Mouse (Mus musculus): Measurements from ENCODE around the gene Ruvbl1. TPM values are rescaled to one million over a fixed set of nuclear protein-coding genes. Genes with fewer than 3 reads are reported as not detected.
A peak's percentile ranks its signal among the peaks of the same experiment; 100 is the strongest.

Ruvbl1 gene
- polyA plus RNA-seq, 1 experiment: 19.3 TPM

GRCm38 (mm10) chr6:88480421-88480820 is 15.2 kb downstream of the Ruvbl1 start:
- no peak for DNase-seq (ENCODE audit: low read depth in 1 of 2, low spot score in 2 of 2)
- Histone ChIP-seq H3K4me1 (ENCODE audit: control insufficient read depth, insufficient read depth, insufficient read length) (no peaks in the 10 kb centered on the region), H3K36me3 (ENCODE audit: control insufficient read depth, insufficient read depth, low read length) (peaks cover 33% of the 10 kb centered on the region), H3K4me3 (ENCODE audit: extremely low read depth, insufficient read depth, insufficient read length) (no peak overlapping the region), H3K27me3 (ENCODE audit: control insufficient read depth, insufficient read depth, low read length) (no peaks in the 10 kb centered on the region), H3K27ac (ENCODE audit: insufficient read depth, low read length) (no peak overlapping the region)
- 85% methylated on average over 6 of the region's 6 CpGs for WGBS
- TF ChIP-seq POLR2A (IDR thresholded peaks at IDR 0.05; ENCODE audit: low read depth, low read length): no peak
- TF ChIP-seq CTCF (IDR thresholded peaks at IDR 0.05; ENCODE audit: extremely low read depth, insufficient read depth, insufficient read length, insufficient replicate concordance): no peak

- Histone ChIP-seq H3K36me3 (ENCODE audit: control insufficient read depth, insufficient read depth, low read length) (peaks cover 37% of the 10 kb centered on the region), H3K4me1 (ENCODE audit: control insufficient read depth, insufficient read depth, insufficient read length) (no peaks in the 10 kb centered on the region), H3K27me3 (ENCODE audit: control insufficient read depth, insufficient read depth, low read length) (no peaks in the 10 kb centered on the region), H3K27ac (ENCODE audit: insufficient read depth, low read length) (no peak overlapping the region), H3K4me3 (ENCODE audit: extremely low read depth, insufficient read depth, insufficient read length) (no peak overlapping the region)
- WGBS: 64% methylated on average over 7 of the region's 7 CpGs
- no peak for DNase-seq (ENCODE audit: low read depth in 1 of 2, low spot score in 2 of 2)
- TF ChIP-seq CTCF (IDR thresholded peaks at IDR 0.05; ENCODE audit: extremely low read depth, insufficient read depth, insufficient read length, insufficient replicate concordance) (no peak), POLR2A (IDR thresholded peaks at IDR 0.05; ENCODE audit: low read depth, low read length) (no peak)
Observed at GRCm38 (mm10) chr6:88483111-88483510, 17.9 kb downstream of the Ruvbl1 start.

- Histone ChIP-seq H3K27ac (ENCODE audit: insufficient read depth, low read length) (no peak overlapping the region), H3K4me1 (ENCODE audit: control insufficient read depth, insufficient read depth, insufficient read length) (no peaks in the 10 kb centered on the region), H3K4me3 (ENCODE audit: extremely low read depth, insufficient read depth, insufficient read length) (no peak overlapping the region), H3K36me3 (ENCODE audit: control insufficient read depth, insufficient read depth, low read length) (peaks cover 37% of the 10 kb centered on the region), H3K27me3 (ENCODE audit: control insufficient read depth, insufficient read depth, low read length) (no peaks in the 10 kb centered on the region)
- no peak for TF ChIP-seq CTCF (IDR thresholded peaks at IDR 0.05; ENCODE audit: extremely low read depth, insufficient read depth, insufficient read length, insufficient replicate concordance)
- no peak for DNase-seq (ENCODE audit: low read depth in 1 of 2, low spot score in 2 of 2)
Observed at GRCm38 (mm10) chr6:88483913-88484312, 18.7 kb downstream of the Ruvbl1 start.

GRCm38 (mm10) chr6:88485378-88485777 is 20.2 kb downstream of the Ruvbl1 start:
- Histone ChIP-seq H3K36me3 (ENCODE audit: control insufficient read depth, insufficient read depth, low read length) (peaks cover 28% of the 10 kb centered on the region), H3K4me3 (ENCODE audit: extremely low read depth, insufficient read depth, insufficient read length) (no peak overlapping the region), H3K27ac (ENCODE audit: insufficient read depth, low read length) (no peak overlapping the region), H3K27me3 (ENCODE audit: control insufficient read depth, insufficient read depth, low read length) (no peaks in the 10 kb centered on the region), H3K4me1 (ENCODE audit: control insufficient read depth, insufficient read depth, insufficient read length) (no peaks in the 10 kb centered on the region)
- DNase-seq (ENCODE audit: low read depth in 1 of 2, low spot score in 2 of 2): no peak
- TF ChIP-seq POLR2A (IDR thresholded peaks at IDR 0.05; ENCODE audit: low read depth, low read length): no peak
- TF ChIP-seq CTCF (IDR thresholded peaks at IDR 0.05; ENCODE audit: extremely low read depth, insufficient read depth, insufficient read length, insufficient replicate concordance): no peak
- WGBS: 66% methylated on average over 6 of the region's 6 CpGs

- no peak overlapping the region for H3K4me3 ChIP-seq (ENCODE audit: extremely low read depth, insufficient read depth, insufficient read length)
- DNase-seq (ENCODE audit: low read depth in 1 of 2, low spot score in 2 of 2): peak in 1 of 2 experiments; percentile 32
- no peak overlapping the region for H3K27ac ChIP-seq (ENCODE audit: insufficient read depth, low read length)
- H3K27me3 ChIP-seq (ENCODE audit: control insufficient read depth, insufficient read depth, low read length): no peaks in the 10 kb centered on the region
- 74% methylated on average over 8 of the region's 8 CpGs for WGBS
- peaks cover 27% of the 10 kb centered on the region for H3K36me3 ChIP-seq (ENCODE audit: control insufficient read depth, insufficient read depth, low read length)
- no peaks in the 10 kb centered on the region for H3K4me1 ChIP-seq (ENCODE audit: control insufficient read depth, insufficient read depth, insufficient read length)
- TF ChIP-seq CTCF (IDR thresholded peaks at IDR 0.05; ENCODE audit: extremely low read depth, insufficient read depth, insufficient read length, insufficient replicate concordance) (peak; percentile 19; the same call in 1 of the 2 replicates), POLR2A (IDR thresholded peaks at IDR 0.05; ENCODE audit: low read depth, low read length) (no peak)
Observed at GRCm38 (mm10) chr6:88486893-88487292, 21.7 kb downstream of the Ruvbl1 start.

GRCm38 (mm10) chr6:88489026-88489425 is 23.8 kb downstream of the Ruvbl1 start:
- H3K27ac ChIP-seq (ENCODE audit: insufficient read depth, low read length): no peak overlapping the region
- WGBS: 94% methylated on average over 7 of the region's 7 CpGs

GRCm38 (mm10) chr6:88489834-88490233 is 24.6 kb downstream of the Ruvbl1 start:
- no peaks in the 10 kb centered on the region for H3K27me3 ChIP-seq (ENCODE audit: control insufficient read depth, insufficient read depth, low read length)
- H3K27ac ChIP-seq (ENCODE audit: insufficient read depth, low read length): no peak overlapping the region
- H3K36me3 ChIP-seq (ENCODE audit: control insufficient read depth, insufficient read depth, low read length): peaks cover 20% of the 10 kb centered on the region
- TF ChIP-seq POLR2A (IDR thresholded peaks at IDR 0.05; ENCODE audit: low read depth, low read length) (no peak), CTCF (IDR thresholded peaks at IDR 0.05; ENCODE audit: extremely low read depth, insufficient read depth, insufficient read length, insufficient replicate concordance) (no peak)
- DNase-seq (ENCODE audit: low read depth in 1 of 2, low spot score in 2 of 2): no peak
- 91% methylated on average over 6 of the region's 6 CpGs for WGBS
- no peaks in the 10 kb centered on the region for H3K4me1 ChIP-seq (ENCODE audit: control insufficient read depth, insufficient read depth, insufficient read length)
- H3K4me3 ChIP-seq (ENCODE audit: extremely low read depth, insufficient read depth, insufficient read length): no peak overlapping the region

More at GRCm38 (mm10) chr6:88489026-88489425, 23.8 kb downstream of the Ruvbl1 start:
- Histone ChIP-seq H3K4me1 (ENCODE audit: control insufficient read depth, insufficient read depth, insufficient read length) (no peaks in the 10 kb centered on the region), H3K4me3 (ENCODE audit: extremely low read depth, insufficient read depth, insufficient read length) (no peak overlapping the region), H3K27me3 (ENCODE audit: control insufficient read depth, insufficient read depth, low read length) (no peaks in the 10 kb centered on the region), H3K36me3 (ENCODE audit: control insufficient read depth, insufficient read depth, low read length) (peaks cover 23% of the 10 kb centered on the region)
- no peak for DNase-seq (ENCODE audit: low read depth in 1 of 2, low spot score in 2 of 2)
- TF ChIP-seq POLR2A (IDR thresholded peaks at IDR 0.05; ENCODE audit: low read depth, low read length): no peak
- no peak for TF ChIP-seq CTCF (IDR thresholded peaks at IDR 0.05; ENCODE audit: extremely low read depth, insufficient read depth, insufficient read length, insufficient replicate concordance)
